Mouse (Mus musculus): ENCODE measurements around the gene Cgrrf1. TPM values are rescaled to one million over a fixed set of nuclear protein-coding genes. Genes with fewer than 3 reads are reported as not detected.
"Not testable (repeated sequence)": the region's sequence is repeated elsewhere in the genome, so short reads cannot be mapped to it uniquely, and the experiment has no call there.

The Cgrrf1 gene
- total RNA-seq (2021) = 10 to 100 TPM; 21.5 to 23.9 TPM
- long read RNA-seq, transcript Cgrrf1-201 (6 exons, 1,324 nt) = major isoform, 12 of 18 reads
- long read RNA-seq, partial matches to known transcripts = 1 of 18 reads
- long read RNA-seq, other reads (novel, unspliced or antisense) = 3 of 18 reads

DNA sequence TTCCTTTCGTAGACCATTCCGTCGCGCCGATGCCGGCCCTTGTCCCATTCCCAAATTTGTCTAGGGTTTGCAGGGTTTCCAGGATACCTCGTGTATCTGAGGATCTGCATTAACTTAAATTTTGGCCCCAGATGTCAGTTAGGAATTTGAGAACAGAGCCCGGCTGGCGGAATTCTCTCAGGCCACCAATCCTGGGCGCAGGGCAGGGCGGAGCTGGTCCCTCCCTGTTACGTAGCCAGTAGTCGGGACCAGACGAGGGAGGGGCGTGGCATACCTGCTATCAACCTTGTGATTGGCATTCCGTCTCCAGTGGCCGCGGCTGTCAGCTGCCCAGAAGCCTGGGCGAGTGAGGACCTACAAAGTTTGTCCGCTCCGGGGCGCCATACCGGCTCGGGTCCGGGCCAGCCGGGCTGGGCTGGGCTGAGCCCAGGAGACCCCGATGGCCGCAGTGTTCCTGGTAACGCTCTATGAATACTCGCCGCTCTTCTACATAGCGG, at the start of gene Cgrrf1:
TSS of gene Cgrrf1 (plus strand) at position 289 of the 497 bp plus-strand sequence.
- DNase-seq (ENCODE audit: low spot score in 2 of 2) = peak; percentile 90 to 94

DNA sequence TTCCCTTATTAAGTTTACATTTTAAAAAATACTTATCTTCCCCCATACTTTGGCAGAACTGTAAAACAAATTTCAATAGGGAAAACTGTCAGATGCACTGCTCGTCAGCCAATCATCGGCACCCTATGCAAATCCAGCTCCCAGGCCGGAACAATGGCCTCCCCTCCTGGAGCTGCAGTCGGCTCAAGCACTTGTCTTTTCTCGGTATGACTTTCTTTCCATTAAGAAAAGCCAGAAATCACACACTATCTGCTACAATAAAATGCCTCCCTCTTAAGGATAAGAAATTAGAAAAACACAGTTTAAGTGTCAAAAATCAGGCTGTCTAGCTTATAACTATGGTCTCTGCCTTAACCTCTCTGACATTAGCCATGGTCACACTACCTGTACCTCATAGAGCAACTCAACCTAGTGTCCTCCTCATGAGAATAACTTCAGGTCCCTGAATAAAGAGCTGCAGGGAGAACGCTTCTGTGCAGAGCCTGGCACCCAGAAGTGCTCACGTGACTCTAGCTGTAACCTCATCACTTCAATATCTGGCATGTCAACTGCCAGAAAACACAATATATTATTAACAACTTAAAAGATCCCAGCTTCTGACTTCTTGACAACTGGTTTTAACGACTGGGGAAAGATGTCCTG, 49.6 kb upstream of the Cgrrf1 start:
- no peak for DNase-seq (ENCODE audit: low spot score in 2 of 2)

DNA sequence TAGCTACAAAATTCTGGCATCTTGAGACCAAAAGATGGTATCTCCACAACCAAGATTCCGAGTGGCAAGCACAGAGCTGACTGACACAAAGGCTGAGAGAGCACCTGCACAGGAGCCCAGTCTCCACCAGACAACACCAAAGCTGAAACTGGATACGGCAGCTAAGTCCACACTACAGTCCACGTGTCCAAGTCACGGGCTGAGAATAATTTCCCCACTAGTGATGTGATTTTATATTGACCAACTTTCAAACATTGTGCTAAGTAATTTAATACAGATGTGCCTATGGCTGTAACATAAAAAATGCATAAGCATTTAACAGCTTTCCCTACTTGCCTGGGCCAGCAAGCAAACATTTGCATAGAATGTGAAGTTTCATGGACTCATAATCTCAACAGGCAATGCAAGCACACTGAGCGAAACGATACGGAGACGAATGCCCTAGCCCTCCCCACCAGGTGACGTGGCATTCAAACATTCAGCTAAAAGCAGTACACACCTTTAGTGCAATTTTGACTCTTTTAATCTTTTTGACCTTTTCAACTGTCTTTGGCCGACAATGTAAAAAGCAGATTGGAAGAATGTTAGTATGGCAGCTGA, 48.5 kb upstream of the Cgrrf1 start:
- no peak for DNase-seq (ENCODE audit: low spot score in 2 of 2)

DNA sequence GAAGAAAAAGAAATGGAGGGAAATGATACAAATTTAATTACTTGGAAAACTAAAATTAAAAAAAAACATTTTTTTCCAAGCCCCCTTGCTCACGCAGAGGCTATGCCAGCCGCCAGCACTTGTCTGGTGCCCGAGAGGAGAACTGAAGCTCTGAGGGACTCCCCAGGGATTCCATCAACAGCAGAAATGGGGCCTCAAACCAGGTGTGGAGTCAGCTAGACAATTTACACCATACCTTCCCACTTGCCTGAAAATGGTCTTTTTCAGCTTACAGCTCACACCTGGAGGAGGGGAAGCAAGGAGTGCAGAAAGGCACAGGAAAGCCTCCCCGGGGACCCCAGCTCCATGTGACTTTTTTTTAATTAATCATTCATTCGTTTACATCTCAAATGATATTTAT, 46.7 kb upstream of the Cgrrf1 start:
- no peak for DNase-seq (ENCODE audit: low spot score in 2 of 2)

DNA sequence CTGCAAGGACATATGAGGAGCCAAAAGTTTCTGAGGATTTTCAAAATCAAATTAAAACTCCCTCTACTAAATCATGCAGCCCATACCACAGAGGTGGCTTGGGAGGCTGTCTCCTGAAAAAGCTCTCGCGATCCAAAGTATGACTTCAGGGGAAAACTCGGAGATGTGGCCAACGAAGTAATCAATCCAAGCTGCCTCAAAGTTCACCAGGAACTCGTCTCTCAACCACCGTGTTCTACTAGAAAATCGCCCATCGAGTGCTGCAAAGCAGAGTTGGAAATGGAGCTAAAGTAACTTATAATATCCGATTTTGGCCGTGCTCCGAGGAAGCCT, 44.5 kb upstream of the Cgrrf1 start:
- DNase-seq (ENCODE audit: low spot score in 2 of 2) = no peak

DNA sequence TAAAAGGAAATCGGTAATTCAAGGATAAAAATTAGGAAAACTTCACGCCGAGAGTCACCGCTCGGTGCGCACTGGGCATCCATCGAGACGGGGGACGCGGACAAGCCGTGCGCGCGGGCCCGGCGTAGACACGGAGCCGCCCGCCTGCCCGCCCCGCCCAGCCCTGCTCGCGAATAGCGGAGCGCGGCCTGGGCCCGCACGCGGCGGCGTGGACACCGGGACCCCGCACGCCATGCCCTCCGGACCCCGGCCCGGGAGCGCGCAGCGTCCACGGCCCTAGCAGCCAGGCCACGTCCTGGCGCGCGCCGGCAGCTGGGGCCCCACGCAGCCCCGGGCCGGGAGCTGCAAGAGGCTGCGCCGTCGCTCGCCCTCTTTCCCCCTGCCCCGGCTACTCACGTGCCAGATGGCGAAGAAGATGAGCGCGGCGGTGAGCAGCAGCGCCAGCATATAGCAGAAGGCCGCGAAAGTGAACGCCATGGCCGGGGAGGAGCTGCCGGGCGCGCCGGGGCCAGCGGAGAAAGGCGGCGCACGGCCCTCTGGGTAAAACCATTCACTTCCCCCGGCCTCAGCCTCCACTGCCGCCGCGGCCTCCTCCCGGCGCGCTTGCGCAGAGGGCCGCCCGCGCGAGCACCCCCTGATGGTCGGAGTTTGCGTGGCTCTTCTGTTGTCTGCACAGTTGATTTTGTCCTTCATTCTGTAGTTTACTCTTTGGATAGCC, 44.0 kb upstream of the Cgrrf1 start, which contains the start of gene Cnih1:
TSS of gene Cnih1 (minus strand) at position 625 of the 718 bp plus-strand sequence.
- peak; percentile 87 to 91 for DNase-seq (ENCODE audit: low spot score in 2 of 2)

DNA sequence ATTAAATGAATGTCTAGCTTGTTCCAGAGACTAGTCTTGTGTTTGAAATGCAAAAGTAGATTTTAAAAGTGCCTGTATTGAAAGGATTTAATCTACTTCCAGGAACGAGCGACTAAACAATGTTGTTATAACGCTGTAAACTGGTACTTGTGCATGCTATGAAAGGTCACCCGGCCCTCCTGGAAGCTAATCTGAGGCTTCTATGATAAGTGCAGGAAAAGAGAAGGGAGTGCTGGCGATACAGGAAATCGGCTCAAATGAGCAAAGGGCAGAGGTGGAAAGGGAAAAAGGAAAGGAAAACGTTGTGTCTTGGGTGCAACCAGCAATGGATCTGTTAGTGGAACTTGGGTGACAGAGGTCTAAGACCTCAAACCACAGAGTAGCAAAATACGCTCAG, 43.4 kb upstream of the Cgrrf1 start:
- no peak for DNase-seq (ENCODE audit: low spot score in 2 of 2)

DNA sequence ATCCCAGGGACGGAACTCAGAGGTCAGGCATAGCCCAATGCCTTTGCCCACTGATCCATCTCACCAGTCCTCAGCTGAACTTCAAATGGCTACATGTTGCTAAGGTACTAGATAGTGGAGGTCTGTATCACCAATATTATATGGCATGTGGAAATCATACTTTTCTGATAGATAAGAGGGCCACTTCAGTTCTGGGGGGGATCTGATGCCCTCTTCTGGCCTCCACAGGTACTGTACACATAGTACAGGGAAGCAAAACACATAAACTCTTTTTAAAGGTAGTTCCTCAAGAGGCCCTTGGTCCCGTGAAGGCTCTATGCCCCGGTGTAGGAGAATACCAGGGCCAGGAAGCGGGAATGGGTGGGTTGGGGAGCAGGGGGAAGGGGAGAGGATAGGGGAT, 41.6 kb upstream of the Cgrrf1 start:
- DNase-seq (ENCODE audit: low spot score in 2 of 2) = no peak

DNA sequence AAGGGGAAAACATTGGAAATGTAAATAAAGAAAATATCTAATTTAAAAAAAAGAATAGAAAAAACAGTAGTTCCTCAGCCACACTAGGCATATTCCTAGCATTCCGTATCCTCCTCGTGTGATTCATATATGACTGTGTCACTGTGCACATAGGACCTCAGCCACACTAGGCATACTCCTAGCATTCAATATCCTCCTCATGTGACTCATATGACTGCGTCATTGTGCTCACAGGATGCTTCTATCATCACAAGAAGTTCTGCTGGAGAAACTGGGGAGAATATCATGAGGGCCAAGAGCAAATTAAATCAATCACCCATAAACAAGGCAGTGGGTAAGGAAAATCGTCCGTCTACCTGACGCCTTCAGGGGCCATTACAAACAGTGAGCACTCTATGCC, 41.2 kb upstream of the Cgrrf1 start:
- no peak for DNase-seq (ENCODE audit: low spot score in 2 of 2)

DNA sequence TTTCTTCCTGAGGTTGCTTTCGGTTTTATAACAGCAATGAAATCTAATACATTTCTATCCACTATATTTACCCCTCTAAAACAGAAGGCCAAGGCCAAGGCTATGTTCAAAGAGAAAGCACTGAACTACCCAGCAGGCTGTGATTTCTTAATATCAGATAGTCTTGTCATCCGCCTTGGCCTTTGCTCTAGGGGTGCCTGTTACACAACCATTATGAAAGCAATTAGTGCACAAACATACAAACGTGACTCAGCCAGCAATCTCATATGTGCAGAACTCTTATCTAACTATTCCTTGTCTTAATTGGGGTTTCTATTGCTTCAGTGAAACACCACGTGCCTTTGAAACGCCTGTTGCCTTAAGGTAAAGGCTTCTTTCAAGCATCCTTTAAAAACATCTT, 37.8 kb upstream of the Cgrrf1 start:
- DNase-seq (ENCODE audit: low spot score in 2 of 2) = no peak

DNA sequence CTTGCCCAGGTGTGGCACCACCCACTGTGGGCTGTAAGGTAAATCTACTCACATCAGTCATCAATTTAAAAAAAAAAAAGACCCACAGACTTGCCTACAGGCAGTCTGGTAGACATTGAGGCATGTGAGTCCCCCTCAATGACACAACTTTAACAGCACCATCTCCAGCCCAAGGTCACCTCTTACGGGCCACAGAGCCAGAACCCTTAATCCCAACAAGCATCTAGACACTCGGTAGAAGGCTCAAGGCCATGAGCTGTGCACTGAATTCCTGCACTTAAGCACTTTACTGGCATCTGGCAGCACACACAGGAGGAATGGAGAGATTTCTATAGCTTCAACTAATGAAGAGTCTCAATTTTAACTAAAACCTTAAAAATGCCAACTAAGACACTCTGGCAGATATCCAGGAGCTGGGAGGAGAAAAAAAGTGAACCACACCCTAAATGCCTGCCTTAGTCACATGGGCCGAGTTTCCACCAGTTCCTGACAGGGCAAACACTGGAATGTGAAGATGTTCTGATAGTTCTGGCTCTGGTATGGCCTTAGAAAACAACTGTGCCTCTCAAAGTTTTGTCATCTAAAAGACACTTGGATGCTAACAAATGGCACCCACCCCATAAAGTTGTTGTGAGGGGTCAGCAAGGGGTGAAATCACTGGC, 31.1 kb upstream of the Cgrrf1 start:
- DNase-seq (ENCODE audit: low spot score in 2 of 2) = no peak

DNA sequence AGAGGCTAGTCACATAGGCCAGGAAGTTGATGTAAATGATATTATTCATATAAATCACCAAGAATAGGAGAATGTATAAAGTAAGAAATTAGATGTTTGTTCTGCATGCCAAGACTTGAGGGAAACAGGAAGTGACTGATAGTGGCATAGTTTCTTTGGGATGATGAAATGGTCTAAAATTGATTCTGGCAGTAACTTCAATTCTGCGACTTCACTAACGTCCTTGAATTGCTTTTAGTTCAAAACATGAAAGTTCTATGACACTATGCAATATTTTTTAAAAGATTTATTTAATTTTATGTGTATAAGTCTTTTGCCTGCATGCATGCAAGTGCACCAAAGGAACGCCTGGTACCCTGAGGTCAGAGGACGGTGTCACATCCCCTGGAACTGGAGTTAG, 28.7 kb upstream of the Cgrrf1 start:
- no peak for DNase-seq (ENCODE audit: low spot score in 2 of 2)

DNA sequence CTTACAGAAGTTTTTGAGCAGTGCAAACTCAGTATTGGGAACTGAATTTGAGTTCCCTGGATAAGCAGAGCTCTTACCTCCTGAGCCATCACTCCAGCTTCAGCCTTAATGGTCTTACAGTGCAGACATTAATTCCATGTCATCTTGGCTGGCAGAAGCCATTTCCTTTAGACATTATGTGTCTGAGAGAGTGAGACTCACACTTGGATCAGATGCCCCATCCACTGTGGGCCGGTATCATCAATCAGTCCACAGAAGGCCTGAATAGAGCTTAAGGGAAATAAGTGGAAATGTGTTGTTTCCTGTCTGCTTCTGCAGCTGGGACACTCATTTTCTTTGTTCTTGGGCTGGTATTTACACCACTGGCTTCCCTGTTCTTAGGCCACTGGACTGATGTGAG, 28.1 kb upstream of the Cgrrf1 start:
- no peak for DNase-seq (ENCODE audit: low spot score in 2 of 2)

DNA sequence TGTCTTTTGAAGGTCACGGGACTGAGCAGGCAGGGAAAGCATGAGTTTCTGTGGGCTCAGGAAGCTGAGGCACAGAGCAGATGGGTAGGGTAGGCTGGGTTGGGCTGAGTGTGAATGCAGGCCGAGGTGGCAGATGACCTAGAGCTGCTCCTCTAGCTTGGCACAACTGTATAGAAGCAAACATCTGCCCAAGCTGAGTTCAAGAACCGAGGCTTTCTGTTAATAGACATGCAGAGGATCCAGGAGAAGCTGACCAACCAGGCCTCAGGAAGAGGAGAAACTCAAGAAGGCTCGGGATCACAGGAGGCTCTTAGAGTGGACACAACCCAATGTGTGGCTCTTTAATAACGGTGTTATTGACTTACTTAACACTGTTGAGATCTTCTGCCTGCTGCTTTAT, 25.7 kb upstream of the Cgrrf1 start:
- no peak for DNase-seq (ENCODE audit: low spot score in 2 of 2)

DNA sequence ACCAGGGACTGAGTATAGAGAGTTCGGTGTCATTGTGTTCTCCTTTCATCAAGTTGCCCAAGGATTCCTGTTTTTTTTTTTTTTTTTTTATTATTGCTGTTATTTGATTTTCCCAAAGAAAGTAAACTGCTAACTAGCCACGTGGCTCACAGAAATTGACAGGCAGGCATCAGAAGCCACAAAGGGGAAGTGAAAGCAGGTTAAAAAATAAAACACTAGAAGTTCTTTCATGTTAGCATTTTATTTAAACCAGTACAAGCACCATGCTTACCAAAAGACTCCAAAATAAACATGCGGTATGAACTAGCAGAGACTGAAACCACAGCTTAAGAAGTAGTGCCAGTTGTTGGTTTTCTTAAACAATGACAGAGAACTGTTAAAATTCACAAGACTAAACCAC, 24.0 kb upstream of the Cgrrf1 start:
- no peak for DNase-seq (ENCODE audit: low spot score in 2 of 2)

DNA sequence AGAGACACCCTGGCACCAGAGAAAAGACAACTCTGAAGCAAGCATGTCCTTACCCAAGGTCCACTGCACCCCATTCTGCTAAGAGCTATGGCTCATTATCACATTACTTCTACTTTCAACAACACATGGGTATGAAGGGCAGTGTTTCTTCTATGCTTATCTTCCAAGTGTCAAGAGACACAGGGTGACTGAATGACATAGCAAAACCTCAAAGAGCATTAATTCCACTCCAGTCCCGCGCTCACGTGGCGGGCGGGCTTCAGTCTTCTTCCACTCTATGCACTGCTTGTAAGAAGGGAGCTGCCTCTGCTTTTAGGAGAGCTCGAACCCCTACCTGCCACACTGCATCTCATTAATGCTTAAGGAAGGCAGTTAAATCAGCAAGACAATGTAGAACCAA, 16.3 kb upstream of the Cgrrf1 start:
- no peak for DNase-seq (ENCODE audit: low spot score in 2 of 2)

DNA sequence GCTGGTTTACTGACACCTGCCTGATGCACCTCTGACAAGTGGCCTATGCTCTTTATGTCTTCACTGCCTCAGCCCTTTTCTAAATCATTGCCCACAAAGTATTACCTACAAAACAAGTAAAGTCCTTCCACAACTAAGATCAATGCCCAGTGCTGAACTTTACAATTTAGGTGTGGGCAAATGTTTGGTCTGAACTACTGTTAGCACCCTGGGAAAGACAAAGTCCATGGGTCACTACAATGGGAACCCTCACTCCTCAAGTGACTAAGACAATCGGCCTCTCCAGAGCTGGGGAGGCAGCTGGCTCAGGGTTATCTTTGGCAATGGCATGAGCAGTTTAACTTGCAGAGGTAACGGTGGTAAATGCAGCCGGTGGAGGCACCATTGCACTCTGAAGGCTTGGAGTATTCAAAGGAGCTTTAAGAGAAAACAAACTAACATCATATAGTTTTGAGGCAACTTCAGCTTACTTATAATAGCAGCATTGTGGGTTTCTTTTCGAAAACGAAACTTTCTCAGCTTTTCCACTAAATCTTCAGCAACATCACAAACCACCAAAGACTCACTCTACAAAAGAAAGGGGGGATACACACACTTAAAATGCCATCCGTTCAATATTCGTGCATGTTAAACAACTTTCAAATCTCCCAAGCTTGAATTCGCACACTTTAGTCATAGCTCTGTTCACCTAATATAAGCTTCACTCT, 14.9 kb upstream of the Cgrrf1 start:
- no peak for DNase-seq (ENCODE audit: low spot score in 2 of 2)

DNA sequence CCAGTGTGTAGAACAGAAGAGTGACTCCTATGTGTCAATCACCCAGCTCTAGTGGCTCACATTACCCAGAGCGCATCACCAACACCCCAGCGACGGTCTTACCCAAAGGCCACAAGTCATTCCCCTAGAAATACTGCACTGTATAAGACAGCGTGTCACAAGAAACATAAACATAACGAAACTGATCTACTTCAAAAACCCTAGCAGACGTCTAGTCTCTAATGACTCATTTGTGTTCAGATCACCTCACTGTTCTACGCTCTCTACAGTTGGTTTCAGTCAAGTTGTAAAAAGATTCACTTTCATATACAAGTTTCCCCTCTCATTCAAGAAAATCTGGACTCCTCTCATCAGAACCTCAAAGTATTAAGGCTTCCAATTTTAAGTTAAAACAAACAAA, 13.2 kb upstream of the Cgrrf1 start:
- DNase-seq (ENCODE audit: low spot score in 2 of 2) = no peak

DNA sequence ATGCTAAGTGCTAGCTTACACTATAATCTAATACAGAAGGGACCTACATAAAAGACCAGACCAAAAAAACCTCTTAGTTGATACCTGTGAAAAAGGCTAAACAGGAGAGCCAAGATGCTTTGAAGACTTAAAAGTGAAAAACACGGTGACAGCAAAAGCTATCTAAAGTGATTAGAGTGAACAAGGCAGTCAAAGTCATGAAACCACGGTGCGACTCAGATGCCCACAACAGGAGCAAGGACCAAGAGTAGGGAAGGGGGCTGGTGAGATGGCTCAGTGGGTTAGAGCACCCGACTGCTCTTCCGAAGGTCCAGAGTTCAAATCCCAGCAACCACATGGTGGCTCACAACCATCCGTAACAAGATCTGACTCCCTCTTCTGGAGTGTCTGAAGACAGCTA, 12.0 kb upstream of the Cgrrf1 start:
- DNase-seq (ENCODE audit: low spot score in 2 of 2) = not testable (repeated sequence)

DNA sequence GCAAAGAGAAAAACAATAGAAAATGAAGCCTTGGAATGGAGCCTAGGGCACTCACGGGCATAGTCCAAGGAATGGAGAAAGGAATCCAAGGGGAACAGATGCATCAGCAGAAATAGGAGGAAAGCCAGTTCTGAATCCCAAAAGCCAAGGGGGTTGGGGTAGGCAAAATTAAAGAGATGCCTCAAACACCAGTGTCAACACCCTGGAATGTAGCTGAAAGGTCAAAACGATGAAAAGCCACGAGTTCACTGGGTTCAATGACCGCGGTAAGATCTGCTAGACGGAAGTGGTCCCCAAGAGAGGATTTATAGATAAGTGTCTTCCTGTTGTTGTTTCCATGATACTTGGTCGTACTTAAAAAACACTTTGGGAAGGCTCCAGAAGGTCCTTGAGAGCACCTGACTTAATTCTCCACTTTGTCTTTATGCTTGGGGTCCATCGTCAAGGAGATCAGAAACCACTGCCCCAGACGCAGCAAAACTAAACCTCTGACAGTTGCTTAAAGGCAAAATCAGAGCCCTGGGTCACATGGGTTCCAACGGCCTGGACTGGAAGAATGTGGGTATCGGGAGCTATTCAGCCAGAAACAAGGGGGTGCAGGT, 10.6 kb upstream of the Cgrrf1 start:
- DNase-seq (ENCODE audit: low spot score in 2 of 2) = peak in 1 of 2 experiments; percentile 5

Measured in layer of hippocampus, adult 18-20 months (tissue).